Mouse (Mus musculus) forebrain, embryonic 10.5 days (tissue): Measurements from ENCODE around the gene Gemin2. TPM values are rescaled to one million over a fixed set of nuclear protein-coding genes. Genes with fewer than 3 reads are reported as not detected.
A peak's percentile ranks its signal among the peaks of the same experiment; 100 is the strongest.
"Not testable (repeated sequence)": the region's sequence is repeated elsewhere in the genome, so short reads cannot be mapped to it uniquely, and the experiment has no call there.

Experiments used
- DNase-seq: peaks from one replicate; pipeline ENCODE4 v3.0.0-alpha.2; 2017; ENCODE audit warnings: low spot score; ENCODE audit errors: extremely low spot score
- H3K27ac ChIP-seq: fragments of 300-500 bp; sonication (generic); 2 replicates; pipeline ENCODE4 v1.5.1; 2016; ENCODE audit warnings: mild to moderate bottlenecking
- H3K27me3 ChIP-seq: fragments of 300-500 bp; sonication (generic); 2 replicates; pipeline ENCODE4 v1.6.1; 2016; ENCODE audit warnings: mild to moderate bottlenecking; ENCODE audit not compliant: poor library complexity, severe bottlenecking
- H3K36me3 ChIP-seq: fragments of 300-500 bp; sonication (generic); replicated peaks from 2 replicates; pipeline ENCODE4 v1.6.1; 2016; ENCODE audit warnings: mild to moderate bottlenecking, moderate library complexity
- H3K4me1 ChIP-seq: fragments of 300-500 bp; sonication (generic); 2 replicates; pipeline ENCODE4 v1.6.1; 2016
- H3K4me3 ChIP-seq: fragments of 300-500 bp; sonication (generic); 2 replicates; pipeline ENCODE4 v1.5.1; 2016; ENCODE audit warnings: mild to moderate bottlenecking, moderate library complexity
- H3K9me3 ChIP-seq: fragments of 300-500 bp; sonication (generic); 2 replicates; pipeline ENCODE4 v1.6.1; 2016; ENCODE audit warnings: mild to moderate bottlenecking, moderate library complexity
- WGBS: fragments of 180-500 bp; shearing (Covaris S2); methylation state at CpG from one replicate; pipeline ENCODE4 v1.1.7; 2016; 5-methylcytosine and 5-hydroxymethylcytosine counted together
- polyA plus RNA-seq: library from polyadenylated mRNA; unstranded; fragments of >200 nt; fragmentation: Nextera tagmentation; extraction: Ambion mirVana; gene quantifications from 2 replicates; pipeline ENCODE4 v1.2.1, GENCODE M21; 2016

Gene Gemin2
- polyA plus RNA-seq, 1 experiment from 2014 or later: 42.3 TPM

GRCm38 (mm10) chr12:59039162-59039970, 26.2 kb downstream of the Gemin2 start:
- peak overlapping the region; percentile 97 for H3K27ac ChIP-seq
- H3K4me1 ChIP-seq: peaks cover 7% of the 10 kb centered on the region
- no peaks in the 10 kb centered on the region for H3K27me3 ChIP-seq
- H3K36me3 ChIP-seq: peaks cover 29% of the 10 kb centered on the region
- WGBS: 69% methylated on average over 10 of the region's 10 CpGs
- no peak for DNase-seq
- H3K9me3 ChIP-seq: no peaks in the 10 kb centered on the region
- peak overlapping the region; percentile 36 for H3K4me3 ChIP-seq

- peak; percentile 79 for DNase-seq
- WGBS: 2% methylated on average over 23 of the region's 23 CpGs
- Histone ChIP-seq H3K4me1 (peaks cover 7% of the 10 kb centered on the region), H3K27ac (peak overlapping the region; percentile 97), H3K36me3 (peaks cover 38% of the 10 kb centered on the region), H3K4me3 (peak overlapping the region; percentile 36), H3K9me3 (no peaks in the 10 kb centered on the region), H3K27me3 (no peaks in the 10 kb centered on the region)
Observed at GRCm38 (mm10) chr12:59039971-59040844, 27.0 kb downstream of the Gemin2 start.

GRCm38 (mm10) chr12:59040851-59041250, 27.7 kb downstream of the Gemin2 start:
- H3K36me3 ChIP-seq: peaks cover 44% of the 10 kb centered on the region
- no peaks in the 10 kb centered on the region for H3K27me3 ChIP-seq
- peak; percentile 18 for DNase-seq
- H3K9me3 ChIP-seq: no peaks in the 10 kb centered on the region
- 35% methylated on average over 7 of the region's 7 CpGs for WGBS
- H3K4me1 ChIP-seq: peaks cover 7% of the 10 kb centered on the region
- no peak overlapping the region for H3K4me3 ChIP-seq
- no peak overlapping the region for H3K27ac ChIP-seq

- Histone ChIP-seq H3K36me3 (peaks cover 81% of the 10 kb centered on the region), H3K4me3 (no peak overlapping the region), H3K4me1 (no peaks in the 10 kb centered on the region), H3K9me3 (no peaks in the 10 kb centered on the region; the same call in 1 of the 2 replicates), H3K27me3 (no peaks in the 10 kb centered on the region), H3K27ac (no peak overlapping the region)
- DNase-seq: no peak
- 95% methylated on average over 3 of the region's 3 CpGs for WGBS
Observed at GRCm38 (mm10) chr12:59052470-59052869, 39.3 kb downstream of the Gemin2 start.

- Histone ChIP-seq H3K9me3 (no peaks in the 10 kb centered on the region; the same call in 1 of the 2 replicates), H3K27ac (no peak overlapping the region), H3K4me3 (no peak overlapping the region), H3K27me3 (no peaks in the 10 kb centered on the region), H3K36me3 (peaks cover 80% of the 10 kb centered on the region), H3K4me1 (no peaks in the 10 kb centered on the region)
- 88% methylated on average over 5 of the region's 5 CpGs for WGBS
- no peak for DNase-seq
Observed at GRCm38 (mm10) chr12:59053166-59053565, 40.0 kb downstream of the Gemin2 start.

GRCm38 (mm10) chr12:59053976-59054375, 40.8 kb downstream of the Gemin2 start:
- Histone ChIP-seq H3K4me3 (no peak overlapping the region), H3K36me3 (peaks cover 81% of the 10 kb centered on the region), H3K27me3 (no peaks in the 10 kb centered on the region), H3K4me1 (no peaks in the 10 kb centered on the region), H3K9me3 (no peaks in the 10 kb centered on the region; the same call in 1 of the 2 replicates), H3K27ac (no peak overlapping the region)
- no peak for DNase-seq

- Histone ChIP-seq H3K9me3 (no peaks in the 10 kb centered on the region; the same call in 1 of the 2 replicates), H3K27ac (no peak overlapping the region), H3K27me3 (no peaks in the 10 kb centered on the region), H3K36me3 (peaks cover 76% of the 10 kb centered on the region), H3K4me3 (no peak overlapping the region), H3K4me1 (peaks cover 13% of the 10 kb centered on the region)
- 93% methylated on average over 4 of the region's 4 CpGs for WGBS
- no peak for DNase-seq
Observed at GRCm38 (mm10) chr12:59055196-59055850, 42.1 kb downstream of the Gemin2 start.

- Histone ChIP-seq H3K4me3 (no peak overlapping the region), H3K9me3 (no peaks in the 10 kb centered on the region; the same call in 1 of the 2 replicates), H3K27ac (no peak overlapping the region), H3K36me3 (peaks cover 73% of the 10 kb centered on the region), H3K4me1 (peaks cover 18% of the 10 kb centered on the region), H3K27me3 (no peaks in the 10 kb centered on the region)
- 96% methylated on average over 11 of the region's 11 CpGs for WGBS
- no peak for DNase-seq
Observed at GRCm38 (mm10) chr12:59056222-59056621, 43.0 kb downstream of the Gemin2 start.

- peaks cover 61% of the 10 kb centered on the region for H3K36me3 ChIP-seq
- H3K9me3 ChIP-seq, H3K27ac ChIP-seq, H3K27me3 ChIP-seq, DNase-seq, H3K4me3 ChIP-seq: not testable (repeated sequence)
- H3K4me1 ChIP-seq: peaks cover 20% of the 10 kb centered on the region
- WGBS: 91% methylated on average over 5 of the region's 5 CpGs
Observed at GRCm38 (mm10) chr12:59058242-59058641, 45.0 kb downstream of the Gemin2 start.

GRCm38 (mm10) chr12:59060322-59060721, 47.1 kb downstream of the Gemin2 start:
- Histone ChIP-seq H3K4me1 (peaks cover 20% of the 10 kb centered on the region), H3K27me3 (no peaks in the 10 kb centered on the region), H3K36me3 (peaks cover 43% of the 10 kb centered on the region), H3K4me3 (peak overlapping the region; percentile 86), H3K27ac (peak overlapping the region; percentile 96), H3K9me3 (no peaks in the 10 kb centered on the region; the same call in 1 of the 2 replicates)
- no peak for DNase-seq
- 69% methylated on average over 4 of the region's 4 CpGs for WGBS

GRCm38 (mm10) chr12:59060993-59061595, 47.9 kb downstream of the Gemin2 start, which contains the start of gene Trappc6b:
TSS of gene Trappc6b (minus strand) at chr12:59061472.
- Histone ChIP-seq H3K27ac (peak within 1 kb of the TSS; percentile 96), H3K36me3 (peaks cover 35% of the 10 kb centered on the region), H3K27me3 (no peaks in the 10 kb centered on the region), H3K4me3 (peak within 1 kb of the TSS; percentile 86), H3K4me1 (peaks cover 25% of the 10 kb centered on the region), H3K9me3 (no peaks in the 10 kb centered on the region; the same call in 1 of the 2 replicates)
- peak; percentile 87 for DNase-seq
- under 1% methylated on average over 49 of the region's 49 CpGs for WGBS

- 82% methylated on average over 8 of the region's 8 CpGs for WGBS
- no peak for DNase-seq
- no peak overlapping the region for H3K4me3 ChIP-seq
- no peaks in the 10 kb centered on the region for H3K27me3 ChIP-seq
- peaks cover 19% of the 10 kb centered on the region for H3K36me3 ChIP-seq
- peaks cover 29% of the 10 kb centered on the region for H3K4me1 ChIP-seq
- H3K9me3 ChIP-seq: no peaks in the 10 kb centered on the region
- no peak overlapping the region for H3K27ac ChIP-seq
Observed at GRCm38 (mm10) chr12:59064837-59065236, 51.6 kb downstream of the Gemin2 start.
